Mouse (Mus musculus): ENCODE measurements around the gene Aspg. TPM values are rescaled to one million over a fixed set of nuclear protein-coding genes. Genes with fewer than 3 reads are reported as not detected.
A peak's percentile ranks its signal among the peaks of the same experiment; 100 is the strongest.

Aspg gene
- polyA plus RNA-seq, 1 experiment from 2014 or later = 3.7 TPM

DNA sequence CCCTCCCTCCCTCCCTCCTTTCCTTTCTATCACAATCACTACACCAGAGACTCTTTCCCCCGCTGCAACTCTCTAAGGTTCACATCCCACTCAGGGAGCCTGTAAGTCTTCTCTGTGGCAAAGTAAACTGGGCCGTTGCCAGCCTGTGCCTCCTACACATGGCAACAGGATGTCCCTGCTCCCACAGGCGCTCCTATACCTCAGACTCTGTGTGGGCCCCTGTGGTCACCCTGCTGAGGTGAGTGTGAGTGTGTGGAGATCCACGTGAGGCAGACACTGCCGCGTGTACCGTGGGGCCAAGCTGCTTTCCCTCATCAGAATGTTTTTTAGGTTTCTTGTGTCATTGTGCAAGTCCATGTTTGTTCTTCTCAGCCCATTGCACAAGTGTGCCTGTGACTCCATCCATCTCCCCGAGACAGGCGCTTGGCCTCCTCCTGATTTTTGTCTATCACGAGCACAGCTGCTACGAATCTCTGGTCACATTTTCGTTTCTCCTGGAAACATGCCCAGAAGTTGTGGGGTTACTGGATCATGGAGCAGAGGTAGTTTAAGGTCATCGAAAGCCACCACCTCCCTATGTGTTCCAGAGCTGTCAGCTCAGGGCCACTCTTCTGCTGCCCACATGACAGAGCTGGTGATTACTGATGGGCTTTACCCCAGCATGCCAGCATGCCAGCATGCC lies 10.3 kb upstream of the Aspg start:
- H3K36me3 ChIP-seq (ENCODE audit: insufficient read depth, low read length) = no peaks in the 10 kb centered on the region
- H3K27ac ChIP-seq (ENCODE audit: low read length) = no peak overlapping the region
- H3K9me3 ChIP-seq (ENCODE audit: low read length) = no peaks in the 10 kb centered on the region
- H3K4me3 ChIP-seq (ENCODE audit: low read length) = no peak overlapping the region
- ATAC-seq (ENCODE audit: low FRiP score, low TSS enrichment) = peak; percentile 65
- H3K27me3 ChIP-seq (ENCODE audit: insufficient read depth, low read length) = 0 out of 2 replicates have a peak, but pooled peaks cover 4% of the 10 kb centered on the region
- WGBS = 35% methylated on average over 13 of the region's 13 CpGs
- no peak overlapping the region for H3K9ac ChIP-seq (replicated peaks; ENCODE audit: low read length)
- H3K4me1 ChIP-seq (ENCODE audit: insufficient read depth, low read length) = no peaks in the 10 kb centered on the region
- H3K4me2 ChIP-seq (replicated peaks; ENCODE audit: low read depth, low read length) = no peak overlapping the region

DNA sequence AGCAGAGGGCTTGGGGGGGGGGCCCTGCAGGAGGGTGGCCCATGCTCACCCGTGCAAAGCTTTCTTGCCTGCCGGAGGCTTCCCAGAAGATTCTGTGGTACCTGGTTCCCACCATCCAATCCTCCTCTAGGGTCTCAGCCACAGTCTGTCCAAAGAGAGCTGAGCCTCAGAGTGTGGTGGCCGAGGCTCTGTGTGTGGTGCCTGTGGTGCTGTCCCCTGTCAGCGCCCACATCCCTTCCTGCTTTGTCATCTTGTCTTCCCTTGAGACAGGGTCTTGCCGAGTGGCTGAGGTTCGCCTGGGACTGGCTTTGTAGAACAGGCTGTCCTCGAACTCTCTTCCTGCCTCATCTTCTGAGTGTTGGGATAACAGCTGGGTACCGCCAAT lies 9.8 kb upstream of the Aspg start:
- H3K4me1 ChIP-seq (ENCODE audit: insufficient read depth, low read length) = no peaks in the 10 kb centered on the region
- whole genome bisulfite sequencing = 59% methylated on average over 8 of the region's 8 CpGs
- H3K9me3 ChIP-seq (ENCODE audit: low read length) = no peaks in the 10 kb centered on the region
- H3K4me2 ChIP-seq (replicated peaks; ENCODE audit: low read depth, low read length) = no peak overlapping the region
- ATAC-seq (ENCODE audit: low FRiP score, low TSS enrichment) = no peak; the same call in 1 of the 2 replicates
- no peak overlapping the region for H3K9ac ChIP-seq (replicated peaks; ENCODE audit: low read length)
- H3K27ac ChIP-seq (ENCODE audit: low read length) = no peak overlapping the region
- H3K27me3 ChIP-seq (ENCODE audit: insufficient read depth, low read length) = 0 out of 2 replicates have a peak, but pooled peaks cover under 1% of the 10 kb centered on the region
- no peak overlapping the region for H3K4me3 ChIP-seq (ENCODE audit: low read length)
- no peaks in the 10 kb centered on the region for H3K36me3 ChIP-seq (ENCODE audit: insufficient read depth, low read length)

DNA sequence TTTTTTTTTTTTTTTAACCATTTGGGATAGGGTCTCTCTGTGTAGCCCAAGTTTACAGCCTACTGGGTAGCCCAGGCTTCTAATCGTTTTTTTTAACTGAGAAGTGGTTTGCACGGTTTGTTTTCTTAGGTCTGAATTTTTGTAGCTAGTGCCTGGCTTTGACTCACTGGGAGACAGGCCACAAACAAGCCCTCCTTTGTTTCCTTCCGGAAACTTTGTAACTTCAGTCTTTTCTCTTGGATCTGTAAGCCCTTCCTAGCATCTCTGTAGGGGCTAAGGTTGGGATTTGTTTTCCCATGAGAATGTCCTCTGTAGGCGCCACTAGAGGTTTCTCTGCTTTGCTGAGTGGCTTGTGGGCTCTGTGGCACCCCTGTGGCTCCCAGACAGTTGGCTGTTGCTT lies 6.4 kb upstream of the Aspg start:
- ATAC-seq (ENCODE audit: low FRiP score, low TSS enrichment) = no peak
- no peak overlapping the region for H3K4me2 ChIP-seq (replicated peaks; ENCODE audit: low read depth, low read length)
- H3K9ac ChIP-seq (replicated peaks; ENCODE audit: low read length) = no peak overlapping the region
- WGBS = 71% methylated on average over 4 of the region's 4 CpGs
- no peak overlapping the region for H3K4me3 ChIP-seq (ENCODE audit: low read length)
- no peaks in the 10 kb centered on the region for H3K9me3 ChIP-seq (ENCODE audit: low read length)
- H3K27me3 ChIP-seq (ENCODE audit: insufficient read depth, low read length) = no peaks in the 10 kb centered on the region
- no peaks in the 10 kb centered on the region for H3K4me1 ChIP-seq (ENCODE audit: insufficient read depth, low read length)
- no peaks in the 10 kb centered on the region for H3K36me3 ChIP-seq (ENCODE audit: insufficient read depth, low read length)
- H3K27ac ChIP-seq (ENCODE audit: low read length) = no peak overlapping the region

DNA sequence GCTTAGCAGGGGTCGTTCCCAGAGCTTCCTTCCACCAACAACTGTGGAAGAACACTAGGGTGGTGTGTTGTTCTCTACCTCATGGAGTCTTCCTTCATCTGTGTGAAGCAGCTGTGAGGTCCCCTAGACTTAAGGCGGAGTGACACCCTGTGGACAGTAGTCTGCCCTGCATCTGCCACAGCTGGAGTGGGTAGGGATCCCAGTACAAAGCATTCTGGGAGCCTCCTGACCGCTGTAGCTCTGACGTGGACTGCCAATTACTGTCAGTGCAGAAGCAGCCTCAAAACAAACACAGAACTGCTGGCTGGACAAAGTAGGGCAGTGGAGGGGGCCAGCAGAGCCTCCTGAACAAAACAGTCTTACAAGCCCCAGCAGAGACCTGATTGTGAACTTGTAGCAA lies 5.4 kb upstream of the Aspg start:
- Histone ChIP-seq H3K36me3 (ENCODE audit: insufficient read depth, low read length) (no peaks in the 10 kb centered on the region), H3K27ac (ENCODE audit: low read length) (no peak overlapping the region), H3K27me3 (ENCODE audit: insufficient read depth, low read length) (no peaks in the 10 kb centered on the region), H3K9ac (replicated peaks; ENCODE audit: low read length) (no peak overlapping the region), H3K4me3 (ENCODE audit: low read length) (no peak overlapping the region), H3K4me2 (replicated peaks; ENCODE audit: low read depth, low read length) (no peak overlapping the region), H3K4me1 (ENCODE audit: insufficient read depth, low read length) (no peaks in the 10 kb centered on the region), H3K9me3 (ENCODE audit: low read length) (no peaks in the 10 kb centered on the region)
- no peak for ATAC-seq (ENCODE audit: low FRiP score, low TSS enrichment)
- 54% methylated on average over 4 of the region's 4 CpGs for WGBS

DNA sequence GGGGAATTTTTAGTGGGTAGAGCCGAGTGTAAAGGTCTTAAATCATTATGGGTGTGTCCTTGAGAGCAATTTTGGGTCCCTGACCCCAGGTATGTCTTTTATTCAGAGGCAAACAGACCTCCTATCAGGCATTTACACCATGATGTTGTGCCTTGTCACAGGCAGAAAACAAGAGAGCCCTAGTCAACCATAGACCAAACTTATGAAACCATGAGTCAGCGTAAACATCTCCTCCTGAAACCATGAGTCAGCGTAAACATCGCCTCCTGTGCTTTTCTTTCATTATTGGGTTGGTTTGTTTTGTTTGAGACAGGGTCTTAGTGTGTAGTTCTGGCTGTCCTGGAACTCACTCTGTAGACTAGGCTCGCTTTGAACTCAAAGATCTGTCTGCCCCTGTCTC lies 3.3 kb upstream of the Aspg start:
- Histone ChIP-seq H3K4me1 (ENCODE audit: insufficient read depth, low read length) (peaks cover 9% of the 10 kb centered on the region), H3K27ac (ENCODE audit: low read length) (no peak overlapping the region), H3K4me2 (replicated peaks; ENCODE audit: low read depth, low read length) (no peak overlapping the region), H3K9ac (replicated peaks; ENCODE audit: low read length) (no peak overlapping the region), H3K36me3 (ENCODE audit: insufficient read depth, low read length) (no peaks in the 10 kb centered on the region), H3K4me3 (ENCODE audit: low read length) (no peak overlapping the region), H3K27me3 (ENCODE audit: insufficient read depth, low read length) (no peaks in the 10 kb centered on the region), H3K9me3 (ENCODE audit: low read length) (no peaks in the 10 kb centered on the region)
- 86% methylated on average over 5 of the region's 5 CpGs for WGBS
- no peak for ATAC-seq (ENCODE audit: low FRiP score, low TSS enrichment)

DNA sequence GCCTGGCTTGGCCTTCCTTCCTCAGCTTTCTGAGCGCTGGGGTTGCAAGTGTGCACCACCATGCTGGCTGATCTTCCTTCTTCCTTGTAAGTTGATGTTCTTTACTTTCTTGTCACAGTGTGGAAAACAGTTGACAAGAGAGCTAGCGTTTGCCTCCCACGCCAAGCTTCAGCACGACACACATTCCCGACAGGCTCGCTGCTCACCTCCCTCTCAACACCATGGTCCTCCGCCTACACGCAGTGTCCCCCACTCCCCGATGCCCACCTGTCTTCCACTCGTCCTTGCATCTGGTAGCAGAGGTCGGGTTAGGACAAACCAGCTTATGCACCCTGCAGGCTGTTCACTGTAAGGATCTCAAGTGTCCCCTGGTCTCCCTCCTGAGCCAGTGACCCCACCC lies 1.6 kb upstream of the Aspg start:
- ATAC-seq (ENCODE audit: low FRiP score, low TSS enrichment) = no peak
- Histone ChIP-seq H3K9ac (replicated peaks; ENCODE audit: low read length) (no peak overlapping the region), H3K27ac (ENCODE audit: low read length) (no peak overlapping the region), H3K36me3 (ENCODE audit: insufficient read depth, low read length) (no peaks in the 10 kb centered on the region), H3K4me2 (replicated peaks; ENCODE audit: low read depth, low read length) (no peak overlapping the region), H3K27me3 (ENCODE audit: insufficient read depth, low read length) (no peaks in the 10 kb centered on the region), H3K9me3 (ENCODE audit: low read length) (no peaks in the 10 kb centered on the region), H3K4me3 (ENCODE audit: low read length) (no peak overlapping the region), H3K4me1 (ENCODE audit: insufficient read depth, low read length) (peaks cover 9% of the 10 kb centered on the region)
- 84% methylated on average over 11 of the region's 11 CpGs for WGBS

DNA sequence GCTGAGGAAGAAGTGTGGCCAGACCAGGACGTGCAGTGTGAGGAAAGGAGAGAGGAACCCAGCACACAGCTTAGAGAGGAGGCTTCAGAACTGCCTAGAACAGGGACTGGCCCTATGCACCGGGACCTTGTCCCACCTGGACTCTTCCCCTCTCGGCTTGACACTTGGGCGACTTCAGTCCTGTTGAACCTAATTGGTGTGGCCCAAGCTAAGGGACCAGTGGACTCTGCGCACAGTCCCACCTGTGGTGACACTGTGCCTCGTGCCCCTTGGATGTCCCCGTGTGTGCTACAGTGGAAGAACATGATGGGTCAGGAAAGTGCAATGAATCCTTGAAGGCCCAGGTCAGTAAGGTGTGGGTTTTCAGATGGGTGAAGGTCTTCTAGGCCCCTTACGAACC lies 1.2 kb downstream of the Aspg start:
- Histone ChIP-seq H3K4me3 (ENCODE audit: low read length) (no peak overlapping the region), H3K9me3 (ENCODE audit: low read length) (no peaks in the 10 kb centered on the region), H3K4me2 (replicated peaks; ENCODE audit: low read depth, low read length) (no peak overlapping the region), H3K9ac (replicated peaks; ENCODE audit: low read length) (no peak overlapping the region), H3K4me1 (ENCODE audit: insufficient read depth, low read length) (peaks cover 9% of the 10 kb centered on the region), H3K27me3 (ENCODE audit: insufficient read depth, low read length) (no peaks in the 10 kb centered on the region), H3K27ac (ENCODE audit: low read length) (no peak overlapping the region), H3K36me3 (ENCODE audit: insufficient read depth, low read length) (no peaks in the 10 kb centered on the region)
- 90% methylated on average over 8 of the region's 8 CpGs for whole genome bisulfite sequencing
- no peak for ATAC-seq (ENCODE audit: low FRiP score, low TSS enrichment)

DNA sequence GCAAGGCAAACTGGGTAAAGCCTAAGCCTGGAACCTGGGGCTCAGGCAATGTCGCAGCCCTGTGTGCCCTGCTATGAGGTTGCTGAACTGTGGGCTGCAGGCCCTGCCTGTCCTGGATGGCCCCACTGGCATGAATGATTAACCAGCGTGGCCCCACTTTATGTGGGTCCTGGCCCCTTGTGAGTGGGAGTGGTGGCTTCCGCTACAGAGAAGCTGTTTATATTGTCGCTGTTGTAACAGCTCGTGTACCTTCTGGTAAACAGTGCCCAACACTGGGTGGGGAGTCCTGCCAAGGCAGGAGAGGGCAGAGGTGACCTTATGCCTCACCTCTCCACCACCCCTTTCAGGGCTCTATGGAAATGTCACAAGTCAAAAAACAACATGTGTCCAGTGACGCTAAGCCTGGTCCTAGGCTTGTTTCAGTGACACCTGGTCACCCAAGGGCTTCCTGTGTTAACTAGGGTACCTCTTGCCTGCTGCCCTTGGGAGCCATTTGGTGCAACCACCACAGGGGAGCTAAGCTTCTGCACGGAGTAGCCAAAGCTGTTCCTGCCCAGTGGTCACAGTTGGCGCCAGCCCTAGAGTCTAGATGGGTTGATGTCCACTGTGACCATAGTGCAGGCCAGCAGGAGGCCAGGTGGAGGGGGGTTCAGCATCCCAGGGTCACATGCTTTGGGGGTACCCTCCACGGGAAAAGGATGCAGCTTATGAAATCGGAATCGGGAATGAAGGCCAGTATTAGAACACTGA lies 2.4 kb downstream of the Aspg start:
- Histone ChIP-seq H3K27ac (ENCODE audit: low read length) (no peak overlapping the region), H3K9ac (replicated peaks; ENCODE audit: low read length) (no peak overlapping the region), H3K4me2 (replicated peaks; ENCODE audit: low read depth, low read length) (no peak overlapping the region), H3K36me3 (ENCODE audit: insufficient read depth, low read length) (no peaks in the 10 kb centered on the region), H3K27me3 (ENCODE audit: insufficient read depth, low read length) (no peaks in the 10 kb centered on the region), H3K9me3 (ENCODE audit: low read length) (no peaks in the 10 kb centered on the region), H3K4me3 (ENCODE audit: low read length) (no peak overlapping the region), H3K4me1 (ENCODE audit: insufficient read depth, low read length) (peaks cover 9% of the 10 kb centered on the region)
- ATAC-seq (ENCODE audit: low FRiP score, low TSS enrichment) = no peak
- WGBS = 51% methylated on average over 11 of the region's 11 CpGs

DNA sequence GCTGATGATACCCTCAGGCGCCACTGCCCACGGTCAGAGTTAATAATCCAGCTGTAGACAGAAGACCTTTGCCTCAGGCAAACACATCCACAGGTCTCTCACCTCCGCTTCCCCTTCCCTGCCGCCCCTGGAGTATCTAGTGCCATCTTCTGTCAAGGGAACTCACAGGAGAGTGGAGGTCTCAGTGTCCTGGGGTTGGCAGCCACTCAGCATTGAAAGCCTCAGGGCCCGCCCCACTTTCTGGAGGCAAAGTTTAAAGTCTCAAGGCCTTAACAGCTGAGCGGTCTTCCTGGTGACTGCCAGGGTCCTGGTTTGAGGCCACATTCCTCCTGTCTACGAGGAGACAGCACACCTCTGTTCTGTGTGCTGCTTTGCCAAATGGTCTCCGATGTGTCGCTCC lies 3.2 kb downstream of the Aspg start:
- H3K9ac ChIP-seq (replicated peaks; ENCODE audit: low read length) = no peak overlapping the region
- no peak overlapping the region for H3K4me3 ChIP-seq (ENCODE audit: low read length)
- no peaks in the 10 kb centered on the region for H3K27me3 ChIP-seq (ENCODE audit: insufficient read depth, low read length)
- no peak overlapping the region for H3K4me2 ChIP-seq (replicated peaks; ENCODE audit: low read depth, low read length)
- no peaks in the 10 kb centered on the region for H3K9me3 ChIP-seq (ENCODE audit: low read length)
- H3K4me1 ChIP-seq (ENCODE audit: insufficient read depth, low read length) = peaks cover 9% of the 10 kb centered on the region
- ATAC-seq (ENCODE audit: low FRiP score, low TSS enrichment) = no peak
- H3K27ac ChIP-seq (ENCODE audit: low read length) = no peak overlapping the region
- H3K36me3 ChIP-seq (ENCODE audit: insufficient read depth, low read length) = no peaks in the 10 kb centered on the region
- 75% methylated on average over 9 of the region's 9 CpGs for WGBS

DNA sequence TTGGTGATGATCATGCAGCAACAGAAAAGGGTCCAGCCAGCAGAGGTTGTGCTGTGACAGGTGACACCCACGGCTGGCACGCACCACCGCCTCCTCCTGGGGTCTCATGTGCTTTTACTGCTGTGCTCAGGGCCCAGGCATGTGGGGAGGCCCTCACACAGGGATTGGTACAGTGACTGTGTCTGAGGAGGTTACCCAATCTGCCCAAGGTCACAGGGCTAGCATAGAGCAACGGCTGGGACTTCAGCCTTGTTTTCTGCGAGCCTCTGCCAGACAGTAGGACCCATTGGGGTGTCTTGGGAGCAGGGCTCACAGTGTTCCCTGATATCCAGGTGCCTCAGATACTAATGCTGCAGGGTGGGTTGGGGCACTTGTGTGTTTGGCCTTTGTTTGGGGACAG lies 4.8 kb downstream of the Aspg start:
- Histone ChIP-seq H3K27me3 (ENCODE audit: insufficient read depth, low read length) (no peaks in the 10 kb centered on the region), H3K9ac (replicated peaks; ENCODE audit: low read length) (no peak overlapping the region), H3K4me2 (replicated peaks; ENCODE audit: low read depth, low read length) (no peak overlapping the region), H3K27ac (ENCODE audit: low read length) (no peak overlapping the region), H3K36me3 (ENCODE audit: insufficient read depth, low read length) (no peaks in the 10 kb centered on the region), H3K4me1 (ENCODE audit: insufficient read depth, low read length) (peaks cover 7% of the 10 kb centered on the region), H3K4me3 (ENCODE audit: low read length) (no peak overlapping the region), H3K9me3 (ENCODE audit: low read length) (no peaks in the 10 kb centered on the region)
- WGBS = 55% methylated on average over 5 of the region's 5 CpGs
- ATAC-seq (ENCODE audit: low FRiP score, low TSS enrichment) = no peak
